Mouse (Mus musculus): ENCODE results near the gene Kcnb1.

DNA sequence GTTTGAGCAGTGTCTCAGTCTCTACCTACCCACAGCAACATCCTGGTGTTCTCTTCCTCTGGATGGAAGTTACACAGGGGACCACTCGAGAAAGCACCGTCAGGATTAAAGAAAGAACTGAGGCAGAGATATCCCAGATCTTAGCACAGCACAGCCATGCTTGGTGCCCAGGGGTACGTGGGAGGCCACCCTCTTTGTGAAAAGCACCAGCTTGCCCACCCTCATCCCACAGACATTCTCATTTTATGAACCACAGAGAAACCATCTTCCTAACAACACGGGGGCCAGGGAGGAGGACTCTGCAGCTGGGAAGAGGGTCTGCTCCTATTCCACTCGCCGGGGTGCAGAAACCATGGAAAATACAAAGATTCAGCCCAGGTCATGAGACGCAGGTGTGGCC, 39.8 kb downstream of the Kcnb1 start:
- TF ChIP-seq CTCF (conservative IDR thresholded peaks at IDR 0.05; ENCODE audit: low read length) (no peak), POU5F1 (IDR thresholded peaks at IDR 0.05; ENCODE audit: borderline replicate concordance, low read length) (no peak), NANOG (IDR thresholded peaks at IDR 0.05; ENCODE audit: borderline replicate concordance, low read length) (no peak)
